Mouse (Mus musculus): Measurements from ENCODE around the gene Nkx6-2. TPM values are rescaled to one million over a fixed set of nuclear protein-coding genes. Genes with fewer than 3 reads are reported as not detected.

Gene Nkx6-2
- not detected for total RNA-seq (2021)
- long read RNA-seq, experiment 1 = 0 reads
- long read RNA-seq, experiment 2 = 0 reads

DNA sequence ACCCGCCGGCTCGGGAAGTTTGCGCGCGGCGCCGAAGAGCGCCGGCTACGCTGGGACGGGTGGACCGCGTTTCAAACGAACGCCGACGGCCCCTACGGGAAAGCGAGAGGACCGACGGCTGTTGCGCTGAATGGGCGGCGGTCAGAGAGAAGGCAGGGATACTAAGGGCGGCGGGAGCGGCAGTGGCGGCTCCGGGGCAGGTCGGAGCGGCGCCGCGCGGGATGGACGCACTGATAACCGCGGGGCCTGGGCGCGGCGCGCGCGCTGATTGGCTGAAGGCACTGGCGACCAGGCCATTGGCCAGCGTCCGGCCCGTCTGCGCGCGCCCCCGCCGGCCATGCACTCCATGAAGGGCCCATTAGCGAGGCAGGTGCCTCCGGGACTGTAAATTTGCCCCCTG, at the start of gene Nkx6-2:
Nkx6-2 (minus strand) TSS at position 203 of the 400 bp plus-strand sequence.
- no peak for TF ChIP-seq CTCF (IDR thresholded peaks at IDR 0.05)
- intact Hi-C loops (cut with DNase I) = loop anchor here (10.0 kb wide), 1 partner anchor 278 kb away; no protein-coding TSS in a partner anchor
- peak; percentile 73 for DNase-seq
- no peak within 1 kb of the TSS for H3K27ac ChIP-seq
- peak within 1 kb of the TSS; percentile 67 for H3K4me3 ChIP-seq

DNA sequence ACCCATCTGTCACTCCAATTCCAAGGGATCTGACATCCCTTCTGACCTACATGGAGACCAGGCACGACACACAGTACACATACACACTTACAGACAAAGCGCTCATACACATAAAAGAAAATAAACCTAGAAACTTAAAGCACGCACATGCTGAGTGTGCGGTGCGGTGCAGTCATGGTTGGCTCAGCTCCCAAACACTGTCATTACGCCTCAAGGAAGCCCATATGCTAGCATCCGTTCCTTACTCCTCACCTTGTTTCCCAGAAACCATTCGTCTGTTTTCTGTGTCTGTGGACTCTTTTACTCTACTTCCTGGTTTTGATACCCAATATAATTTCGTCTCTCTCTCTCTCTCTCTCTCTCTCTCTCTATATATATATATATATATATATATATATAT, 42.6 kb upstream of the Nkx6-2 start:
- DNase-seq = no peak
- Histone ChIP-seq H3K4me3 (no peak overlapping the region), H3K27ac (no peak overlapping the region)
- intact Hi-C loops (cut with DNase I) = no loop called here
- no peak for TF ChIP-seq CTCF (IDR thresholded peaks at IDR 0.05)

GRCm38 (mm10) chr7:139622568-139622967, 40.0 kb upstream of the Nkx6-2 start:
- intact Hi-C loops (cut with DNase I) = no loop called here
- no peak for TF ChIP-seq CTCF (IDR thresholded peaks at IDR 0.05)
- no peak overlapping the region for H3K27ac ChIP-seq
- no peak overlapping the region for H3K4me3 ChIP-seq
- peak; percentile 3 for DNase-seq

- peak; percentile 50 for DNase-seq
- peak; percentile 80 for TF ChIP-seq CTCF (IDR thresholded peaks at IDR 0.05)
- Histone ChIP-seq H3K27ac (no peak overlapping the region), H3K4me3 (no peak overlapping the region)
- intact Hi-C loops (cut with DNase I) = no loop called here
Observed at GRCm38 (mm10) chr7:139615767-139616766, 33.5 kb upstream of the Nkx6-2 start.

GRCm38 (mm10) chr7:139610328-139610727, 27.7 kb upstream of the Nkx6-2 start:
- no peak for DNase-seq
- intact Hi-C loops (cut with DNase I) = no loop called here
- no peak overlapping the region for H3K27ac ChIP-seq
- H3K4me3 ChIP-seq = no peak overlapping the region
- TF ChIP-seq CTCF (IDR thresholded peaks at IDR 0.05) = no peak

GRCm38 (mm10) chr7:139595862-139596261, 13.3 kb upstream of the Nkx6-2 start:
- intact Hi-C loops (cut with DNase I) = no loop called here
- DNase-seq = no peak
- no peak overlapping the region for H3K4me3 ChIP-seq
- TF ChIP-seq CTCF (IDR thresholded peaks at IDR 0.05) = no peak
- no peak overlapping the region for H3K27ac ChIP-seq

GRCm38 (mm10) chr7:139595311-139595710, 12.7 kb upstream of the Nkx6-2 start:
- intact Hi-C loops (cut with DNase I) = no loop called here
- no peak for DNase-seq
- no peak for TF ChIP-seq CTCF (IDR thresholded peaks at IDR 0.05)
- Histone ChIP-seq H3K27ac (no peak overlapping the region), H3K4me3 (no peak overlapping the region)

GRCm38 (mm10) chr7:139591311-139591710, 8.7 kb upstream of the Nkx6-2 start:
- no peak overlapping the region for H3K4me3 ChIP-seq
- H3K27ac ChIP-seq = no peak overlapping the region
- no peak for TF ChIP-seq CTCF (IDR thresholded peaks at IDR 0.05)
- intact Hi-C loops (cut with DNase I) = no loop called here
- DNase-seq = no peak

- peak; percentile 40 for DNase-seq
- Histone ChIP-seq H3K4me3 (no peak overlapping the region), H3K27ac (no peak overlapping the region)
- TF ChIP-seq CTCF (IDR thresholded peaks at IDR 0.05) = peak; percentile 71
- intact Hi-C loops (cut with DNase I) = no loop called here
Observed at GRCm38 (mm10) chr7:139590302-139590701, 7.7 kb upstream of the Nkx6-2 start.

- H3K27ac ChIP-seq = no peak overlapping the region
- DNase-seq = no peak
- intact Hi-C loops (cut with DNase I) = loop anchor here (10.0 kb wide), 1 partner anchor 283 kb away; no protein-coding TSS in a partner anchor
- TF ChIP-seq CTCF (IDR thresholded peaks at IDR 0.05) = no peak
- H3K4me3 ChIP-seq = no peak overlapping the region
Observed at GRCm38 (mm10) chr7:139587919-139588318, 5.3 kb upstream of the Nkx6-2 start.

GRCm38 (mm10) chr7:139585183-139585821, 2.7 kb upstream of the Nkx6-2 start:
- intact Hi-C loops (cut with DNase I) = loop anchor here (2.0 to 10.0 kb wide), 2 partner anchors 101 to 281 kb away; no protein-coding TSS in a partner anchor
- peak; percentile 9; the same call in 1 of the 2 replicates for TF ChIP-seq CTCF (IDR thresholded peaks at IDR 0.05)

DNA sequence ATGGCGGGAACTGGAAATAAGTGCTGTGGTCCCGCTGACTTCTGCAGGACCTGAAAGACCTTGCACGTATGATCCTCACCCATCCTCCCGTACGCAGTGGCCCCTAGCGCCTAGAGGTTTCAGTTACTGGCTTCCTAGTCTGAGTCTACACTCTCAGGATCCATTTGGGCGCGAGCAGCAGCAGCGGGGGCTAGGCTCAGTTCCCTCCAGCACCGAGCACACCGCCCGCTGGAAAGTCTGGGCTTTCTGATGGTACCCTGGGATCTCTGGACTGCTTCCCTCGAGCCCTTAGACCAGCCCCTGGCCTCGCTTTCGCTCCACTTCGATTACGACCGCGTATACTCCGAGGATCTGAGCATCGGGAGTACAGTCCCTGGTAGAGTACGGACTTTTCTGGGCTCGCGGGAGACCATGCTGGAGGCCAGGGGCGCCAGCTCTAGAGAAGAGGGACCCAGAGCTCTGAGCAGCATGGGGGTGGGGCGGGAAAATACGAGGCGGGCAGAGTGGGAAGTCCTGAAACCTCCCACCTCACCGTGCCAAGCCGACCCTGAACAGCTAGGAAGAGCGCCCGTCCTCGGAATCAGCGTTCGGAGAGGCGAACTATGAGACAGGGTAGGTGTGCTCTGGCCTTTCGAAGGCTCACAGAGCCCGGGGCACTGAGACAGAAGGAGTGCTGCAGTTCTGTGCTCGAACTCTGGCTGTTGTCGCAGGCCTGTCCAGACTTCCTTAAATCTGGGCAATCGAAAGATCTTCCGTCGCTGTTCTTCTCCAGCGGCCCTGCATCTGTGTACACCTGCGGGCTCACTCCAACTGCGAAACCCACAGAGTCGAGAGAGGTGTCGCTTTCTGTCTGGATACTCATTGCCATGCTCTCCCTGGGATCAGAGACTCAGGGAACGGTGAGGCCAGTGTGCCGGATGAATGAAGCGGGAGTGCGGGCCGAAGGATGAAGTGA, 1.9 kb upstream of the Nkx6-2 start:
- H3K4me3 ChIP-seq = peak overlapping the region; percentile 57
- no peak overlapping the region for H3K27ac ChIP-seq
- peak; percentile 28 for DNase-seq
- intact Hi-C loops (cut with DNase I) = loop anchor here (2.0 to 10.0 kb wide), 2 partner anchors 100 to 280 kb away; no protein-coding TSS in a partner anchor
- TF ChIP-seq CTCF (IDR thresholded peaks at IDR 0.05) = no peak

More at GRCm38 (mm10) chr7:139585183-139585821, 2.7 kb upstream of the Nkx6-2 start:
- no peak for DNase-seq
- no peak overlapping the region for H3K27ac ChIP-seq
- H3K4me3 ChIP-seq = peak overlapping the region; percentile 57

All from gastrocnemius, adult 2 months (tissue).